8 mouse cellular contexts compared by ENCODE assay signal in genomic region chr2:116101221-116101620, GRCm38 (mm10). TPM values are rescaled to one million over a fixed set of nuclear protein-coding genes. Genes with fewer than 3 reads are reported as not detected.
DNase-seq lines count a peak whose midpoint lies in the region; ATAC-seq lines count a peak whose summit lies in the region.

No protein-coding gene starts in this region.

- ATAC-seq in megakaryocyte-erythroid progenitor cell, adult 5-6 weeks (replicated peaks; ENCODE audit: low FRiP score, low TSS enrichment, poor library complexity, severe bottlenecking), result peak; percentile 61; the same call in 1 of the 2 replicates

- peak; percentile 8 for DNase-seq in gastrocnemius, adult 18-20 months (ENCODE audit: low spot score)
- DNase-seq in gastrocnemius, adult 8-10 months (ENCODE audit: low spot score in 2 of 2), result no peak
- peak; percentile 35 to 64 for DNase-seq in right cerebral cortex, postnatal 10 days (ENCODE audit: low spot score in 2 of 2)
- DNase-seq in right cerebral cortex, adult 18-20 months, result no peak
- peak; percentile 27 for DNase-seq in brain, adult 2 months (ENCODE audit: low read depth, low spot score)
- DNase-seq in kidney, adult 9 months, result peak; percentile 62
- peak; percentile 19 to 42 for DNase-seq in urinary bladder, postnatal 36 days (ENCODE audit: low spot score in 2 of 2)

RNA-seq across cellular contexts. Expression of gene Meis2, which starts 35.6 kb away (rescaled TPM):
- 1 to 10 TPM; 1.3 to 1.4 TPM for total RNA-seq in gastrocnemius, adult 18-20 months (2021)
- 1 to 10 TPM in 2 of 4 experiments, under 1 TPM in 2; 0.56 to 1.9 (median 1.00) TPM for total RNA-seq in gastrocnemius, adult 8-10 months (2022)
- not detected in 2 replicates for total RNA-seq in megakaryocyte-erythroid progenitor cell, adult 5-6 weeks (2014; fragmentation: Nextera tagmentation)
- 0.46 TPM in 1 of 2 replicates, not detected in the other for total RNA-seq in megakaryocyte-erythroid progenitor cell, adult 5-6 weeks (2017)

Comparison
In these comparisons a context has a peak if more than half of its experiments do, and no peak if none do; other contexts are left out.
1. DNase-seq: peak in gastrocnemius, adult 18-20 months (single experiment), right cerebral cortex, postnatal 10 days (2 of 2), brain, adult 2 months (single experiment), kidney, adult 9 months (single experiment) and urinary bladder, postnatal 36 days (2 of 2); none in gastrocnemius, adult 8-10 months (0 of 2) and right cerebral cortex, adult 18-20 months (single experiment).